Comparison of ENCODE assay signal across 10 mouse cellular contexts in the genomic region with DNA sequence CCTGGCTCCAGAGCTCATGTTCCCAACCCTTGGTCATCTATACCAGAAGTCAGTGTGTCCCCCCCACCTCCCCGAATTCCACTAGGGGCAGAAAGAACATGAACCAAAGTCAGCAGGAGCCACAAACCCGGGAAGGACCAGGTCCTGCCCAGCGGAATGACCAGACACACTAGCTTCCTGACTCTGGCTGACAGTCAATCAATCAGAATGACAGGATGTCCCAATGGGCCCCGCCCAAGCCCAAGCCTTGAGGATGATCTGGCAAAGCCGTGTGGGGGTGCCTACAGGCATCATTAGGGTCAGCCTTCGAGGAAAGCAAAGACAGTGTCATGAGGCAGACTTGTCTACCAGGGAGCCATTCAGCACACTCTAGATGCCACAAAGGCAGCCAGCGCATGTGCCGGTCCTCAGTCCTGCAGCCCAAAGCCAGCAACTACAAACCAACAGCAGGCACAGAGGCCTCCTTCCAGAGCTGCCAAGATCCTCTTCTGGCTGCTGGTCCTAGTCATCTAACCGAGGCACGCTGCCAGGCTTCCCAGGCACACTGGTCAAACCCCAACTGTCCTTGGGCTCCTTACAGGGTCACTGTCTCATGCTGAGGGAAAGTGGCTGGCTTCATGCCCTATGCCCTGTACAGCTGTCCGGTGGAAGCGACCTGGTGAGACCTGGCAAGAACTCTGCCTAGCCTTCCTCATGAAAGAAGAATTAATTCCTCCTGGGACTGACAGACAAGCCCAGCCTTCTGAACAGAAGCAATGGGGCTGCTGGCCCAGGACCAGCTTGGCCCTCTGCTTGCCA. TPM values are rescaled to one million over a fixed set of nuclear protein-coding genes. Genes with fewer than 3 reads are reported as not detected.
DNase-seq lines count a peak whose midpoint lies in the region; ATAC-seq and TF ChIP-seq lines count a peak whose summit lies in the region.
"Had no signal": no experiment of that assay in that cellular context is flagged by ENCODE, and none has a peak within 500 bp of the region (broad histone marks: within the 10 kb centered on the region; RNA-seq: fewer than 3 reads in every experiment).

No protein-coding gene starts in this region.

- no peak for TF ChIP-seq CTCF in kidney, adult 2 months (conservative IDR thresholded peaks at IDR 0.05; ENCODE audit: insufficient read depth, insufficient read length, low read depth, low read length)
- TF ChIP-seq CTCF in heart, postnatal 0 days (IDR thresholded peaks at IDR 0.05; ENCODE audit: low read depth) = no peak
- TF ChIP-seq CTCF in midbrain, postnatal 0 days (IDR thresholded peaks at IDR 0.05) = no peak

- no peak overlapping the region for H3K9ac ChIP-seq in kidney, embryonic 15.5 days
- H3K9ac ChIP-seq in forebrain, embryonic 14.5 days (ENCODE audit: low read length) = no peak overlapping the region
- no peak overlapping the region; the same call in 1 of the 2 replicates for H3K9ac ChIP-seq in heart, postnatal 0 days (replicated peaks; ENCODE audit: low read depth, low read length)
- H3K9ac ChIP-seq in midbrain, postnatal 0 days (replicated peaks; ENCODE audit: low read length, poor library complexity, severe bottlenecking) = no peak overlapping the region
- H3K9ac ChIP-seq: embryonic facial prominence, embryonic 12.5 days; neural tube, embryonic 12.5 days had no signal

- TF ChIP-seq EP300 in heart, postnatal 0 days (IDR thresholded peaks at IDR 0.05; ENCODE audit: low read depth) = peak; percentile 18; the same call in 1 of the 2 replicates

- no peak for ATAC-seq in kidney, embryonic 15.5 days (replicated peaks; ENCODE audit: low FRiP score)
- no peak for ATAC-seq in forebrain, embryonic 14.5 days
- peak; percentile 47 for ATAC-seq in heart, postnatal 0 days (ENCODE audit: insufficient read depth, low read depth)
- ATAC-seq in midbrain, postnatal 0 days (ENCODE audit: low FRiP score) = peak; percentile 64; the same call in 1 of the 2 replicates
- ATAC-seq in inflammation-experienced regulatory T-cells, adult 6 months = no peak

- peak overlapping the region; percentile 33 for H3K27ac ChIP-seq in kidney, adult 2 months (ENCODE audit: insufficient read depth, low read depth, low read length)
- no peak overlapping the region for H3K27ac ChIP-seq in kidney, embryonic 15.5 days
- no peak overlapping the region for H3K27ac ChIP-seq in forebrain, embryonic 14.5 days (ENCODE audit: low read depth, low read length)
- peak overlapping the region; percentile 92 for H3K27ac ChIP-seq in heart, postnatal 0 days (ENCODE audit: low read depth)
- no peak overlapping the region for H3K27ac ChIP-seq in midbrain, postnatal 0 days (ENCODE audit: low read depth, low read length)
- H3K27ac ChIP-seq: embryonic facial prominence, embryonic 12.5 days; neural tube, embryonic 12.5 days had no signal

- WGBS in kidney, adult 2 months = 36% methylated on average over 12 of the region's 12 CpGs
- 72% methylated on average over 12 of the region's 12 CpGs for WGBS in kidney, embryonic 15.5 days
- WGBS in forebrain, embryonic 14.5 days = 80% methylated on average over 12 of the region's 12 CpGs
- 44% methylated on average over 12 of the region's 12 CpGs for WGBS in heart, postnatal 0 days
- 69% methylated on average over 12 of the region's 12 CpGs for WGBS in midbrain, postnatal 0 days

- H3K36me3 ChIP-seq in kidney, adult 2 months (ENCODE audit: control insufficient read depth, insufficient read depth, low read length) = no peaks in the 10 kb centered on the region
- H3K36me3 ChIP-seq in kidney, embryonic 15.5 days = 0 out of 2 replicates have a peak, but pooled peaks cover 4% of the 10 kb centered on the region
- H3K36me3 ChIP-seq in forebrain, embryonic 14.5 days (ENCODE audit: control insufficient read depth, insufficient read depth, low read length) = 0 out of 2 replicates have a peak, but pooled peaks cover 4% of the 10 kb centered on the region
- 0 out of 2 replicates have a peak, but pooled peaks cover 4% of the 10 kb centered on the region for H3K36me3 ChIP-seq in heart, postnatal 0 days (replicated peaks; ENCODE audit: control insufficient read depth, insufficient read depth, low read length)
- no peaks in the 10 kb centered on the region for H3K36me3 ChIP-seq in midbrain, postnatal 0 days (ENCODE audit: insufficient read depth, low read length)
- H3K36me3 ChIP-seq: embryonic facial prominence, embryonic 12.5 days; neural tube, embryonic 12.5 days had no signal

- H3K9me3 ChIP-seq in kidney, embryonic 15.5 days (replicated peaks) = no peaks in the 10 kb centered on the region
- no peaks in the 10 kb centered on the region for H3K9me3 ChIP-seq in forebrain, embryonic 14.5 days (replicated peaks; ENCODE audit: control insufficient read depth, low read length)
- no peaks in the 10 kb centered on the region for H3K9me3 ChIP-seq in heart, postnatal 0 days (replicated peaks; ENCODE audit: control insufficient read depth, low read length)
- H3K9me3 ChIP-seq in midbrain, postnatal 0 days (ENCODE audit: low read length) = no peaks in the 10 kb centered on the region
- H3K9me3 ChIP-seq: embryonic facial prominence, embryonic 12.5 days; neural tube, embryonic 12.5 days had no signal

- no peak overlapping the region for H3K4me2 ChIP-seq in kidney, embryonic 15.5 days
- H3K4me2 ChIP-seq in forebrain, embryonic 14.5 days (ENCODE audit: low read length) = no peak overlapping the region
- no peak overlapping the region for H3K4me2 ChIP-seq in heart, postnatal 0 days (ENCODE audit: low read depth, low read length)
- H3K4me2 ChIP-seq in midbrain, postnatal 0 days (ENCODE audit: low read depth, low read length, poor library complexity, severe bottlenecking) = no peak overlapping the region
- H3K4me2 ChIP-seq: embryonic facial prominence, embryonic 12.5 days; neural tube, embryonic 12.5 days had no signal

- no peaks in the 10 kb centered on the region for H3K27me3 ChIP-seq in kidney, adult 2 months (replicated peaks; ENCODE audit: control insufficient read depth, insufficient read depth, low read length)
- no peaks in the 10 kb centered on the region for H3K27me3 ChIP-seq in kidney, embryonic 15.5 days
- no peaks in the 10 kb centered on the region for H3K27me3 ChIP-seq in forebrain, embryonic 14.5 days (replicated peaks; ENCODE audit: control insufficient read depth, insufficient read depth, low read length)
- H3K27me3 ChIP-seq in heart, postnatal 0 days (ENCODE audit: control insufficient read depth, insufficient read depth, low read length) = no peaks in the 10 kb centered on the region
- no peaks in the 10 kb centered on the region for H3K27me3 ChIP-seq in midbrain, postnatal 0 days (ENCODE audit: insufficient read depth, low read length)
- H3K27me3 ChIP-seq: embryonic facial prominence, embryonic 12.5 days; neural tube, embryonic 12.5 days had no signal

- no peak for TF ChIP-seq POLR2A in kidney, adult 2 months (IDR thresholded peaks at IDR 0.05; ENCODE audit: low read depth, low read length)

- H3K4me3 ChIP-seq in kidney, adult 2 months (ENCODE audit: insufficient read depth, low read depth, low read length) = no peak overlapping the region
- H3K4me3 ChIP-seq in kidney, embryonic 15.5 days (replicated peaks) = no peak overlapping the region
- no peak overlapping the region for H3K4me3 ChIP-seq in forebrain, embryonic 14.5 days (ENCODE audit: low read depth, low read length)
- no peak overlapping the region for H3K4me3 ChIP-seq in heart, postnatal 0 days (ENCODE audit: low read depth, low read length)
- H3K4me3 ChIP-seq in midbrain, postnatal 0 days (ENCODE audit: low read depth, low read length) = no peak overlapping the region
- H3K4me3 ChIP-seq: embryonic facial prominence, embryonic 12.5 days; neural tube, embryonic 12.5 days had no signal

- peak; percentile 97 for DNase-seq in kidney, adult 2 months
- peak; percentile 66 to 78 for DNase-seq in adrenal gland, adult 18-20 months (ENCODE audit: low spot score in 2 of 2)
- DNase-seq in forebrain, embryonic 14.5 days (ENCODE audit: low spot score) = peak; percentile 43
- peak; percentile 76 for DNase-seq in heart, postnatal 0 days (ENCODE audit: low spot score)
- DNase-seq in midbrain, postnatal 0 days (ENCODE audit: low spot score) = peak; percentile 94
- no peak for DNase-seq in thymus, postnatal 10 days (ENCODE audit: low spot score in 2 of 2)

- peaks cover 51% of the 10 kb centered on the region for H3K4me1 ChIP-seq in kidney, adult 2 months (ENCODE audit: control insufficient read depth, insufficient read depth, low read length)
- peaks cover 50% of the 10 kb centered on the region for H3K4me1 ChIP-seq in kidney, embryonic 15.5 days
- H3K4me1 ChIP-seq in forebrain, embryonic 14.5 days (ENCODE audit: control insufficient read depth, insufficient read depth, low read length) = peaks cover 10% of the 10 kb centered on the region
- peaks cover 51% of the 10 kb centered on the region for H3K4me1 ChIP-seq in heart, postnatal 0 days (ENCODE audit: control insufficient read depth, insufficient read depth)
- no peaks in the 10 kb centered on the region for H3K4me1 ChIP-seq in midbrain, postnatal 0 days (ENCODE audit: insufficient read depth, low read length)

RNA-seq across cellular contexts. Expression of gene Slc25a51, which starts 58.7 kb away (rescaled TPM):
- 145 and 157 TPM in 2 replicates for polyA plus RNA-seq in kidney, adult 2 months (2012; rRNA removed)
- 79.0 and 81.0 TPM in 2 replicates for polyA plus RNA-seq in kidney, embryonic 15.5 days (2015; fragmentation: Nextera tagmentation; extraction: Ambion mirVana)
- 100 to 1,000 TPM; 326 to 423 TPM for total RNA-seq in adrenal gland, adult 18-20 months (2021)
- polyA plus RNA-seq in forebrain, embryonic 14.5 days (2014; fragmentation: Nextera tagmentation; extraction: Ambion mirVana) = 82.5 and 84.3 TPM in 2 replicates
- 136 and 190 TPM in 2 replicates for total RNA-seq in heart, postnatal 0 days (2014; rRNA removed; ENCODE audit: low replicate concordance)
- 60.9 and 70.1 TPM in 2 replicates for polyA plus RNA-seq in heart, postnatal 0 days (2015; fragmentation: Nextera tagmentation; extraction: Ambion mirVana)
- 128 and 132 TPM in 2 replicates for total RNA-seq in midbrain, postnatal 0 days (2014; rRNA removed)
- polyA plus RNA-seq in midbrain, postnatal 0 days (2015; fragmentation: Nextera tagmentation; extraction: Ambion mirVana) = 62.8 and 69.7 TPM in 2 replicates
- polyA plus RNA-seq in inflammation-experienced regulatory T-cells, adult 6 months (2017; shearing (Covaris generic)) = 10 to 100 TPM; 38.6 to 60.9 (median 50.1) TPM

Comparison
In these comparisons a context has a peak if more than half of its experiments do, and no peak if none do; other contexts are left out.
1. H3K27ac ChIP-seq: peak in kidney, adult 2 months (single experiment) and heart, postnatal 0 days (single experiment); none in kidney, embryonic 15.5 days (single experiment), forebrain, embryonic 14.5 days (single experiment) and midbrain, postnatal 0 days (single experiment).
2. DNase-seq: peak in kidney, adult 2 months (single experiment), adrenal gland, adult 18-20 months (2 of 2), forebrain, embryonic 14.5 days (single experiment), heart, postnatal 0 days (single experiment) and midbrain, postnatal 0 days (single experiment); none in thymus, postnatal 10 days (0 of 2).
3. ATAC-seq: peak in heart, postnatal 0 days (single experiment) and midbrain, postnatal 0 days (single experiment); none in kidney, embryonic 15.5 days (single experiment), forebrain, embryonic 14.5 days (single experiment) and inflammation-experienced regulatory T-cells, adult 6 months (single experiment).